Mouse (Mus musculus): ENCODE measurements around the gene Thbs1. TPM values are rescaled to one million over a fixed set of nuclear protein-coding genes. Genes with fewer than 3 reads are reported as not detected.

Thbs1 gene
- polyA plus RNA-seq (2014; fragmentation: Illumina TruSeq; extraction: RNeasy Lipid Tissue Mini Kit (QIAGEN cat#74804); ENCODE audit: low replicate concordance) = 15.6 TPM

GRCm38 (mm10) chr2:118111488-118112131 lies at the start of gene Thbs1:
Thbs1 (plus strand) TSS chr2:118111876.

Other genes with a start within 250 kb of the Thbs1 start
- 0.48 TPM for gene Fsip1, start 145.1 kb downstream of the Thbs1 start, polyA plus RNA-seq (2014; fragmentation: Illumina TruSeq; extraction: RNeasy Lipid Tissue Mini Kit (QIAGEN cat#74804); ENCODE audit: low replicate concordance)

Data from small intestine, adult 10 weeks (tissue).